Mouse (Mus musculus) urinary bladder, postnatal 14 days (tissue): Measurements from ENCODE around the gene Rprd1b.

Experiments
- DNase-seq: peaks from one replicate; pipeline ENCODE4 v3.0.0; 2021; ENCODE audit warnings: low spot score

The Rprd1b gene

DNA sequence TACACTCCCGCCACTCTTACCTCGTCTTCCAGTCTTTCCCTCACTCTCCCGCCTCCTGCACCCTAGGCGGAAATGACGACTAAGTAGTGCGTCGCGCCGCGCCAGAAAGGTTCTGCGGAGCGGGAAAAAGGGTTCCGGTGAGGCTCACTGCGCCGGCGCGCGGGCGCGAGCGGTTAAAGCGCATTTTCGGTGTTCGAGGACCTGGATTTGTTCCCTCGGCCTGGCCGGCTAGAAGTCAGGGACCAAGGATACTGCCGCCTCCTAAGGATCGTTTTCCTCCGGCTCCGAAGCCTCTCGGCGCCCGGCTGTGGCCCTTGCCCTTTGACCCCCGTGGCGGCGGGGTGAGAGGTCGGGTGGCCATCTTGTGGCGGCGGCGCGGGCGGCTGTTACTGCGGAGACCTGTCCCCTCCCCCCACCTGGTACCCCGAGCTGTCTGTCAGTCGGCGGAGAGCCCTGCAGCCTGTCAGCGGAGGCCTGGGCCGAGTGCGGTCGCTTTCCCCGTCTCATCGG is at the start of gene Rprd1b, which contains the start of gene Tti1:
Gene Rprd1b, plus strand, starts transcription at position 144 of the 510 bp plus-strand sequence.
Gene Tti1, minus strand, starts transcription at position 80 of the 510 bp plus-strand sequence.
- peak; percentile 94 for DNase-seq

DNA sequence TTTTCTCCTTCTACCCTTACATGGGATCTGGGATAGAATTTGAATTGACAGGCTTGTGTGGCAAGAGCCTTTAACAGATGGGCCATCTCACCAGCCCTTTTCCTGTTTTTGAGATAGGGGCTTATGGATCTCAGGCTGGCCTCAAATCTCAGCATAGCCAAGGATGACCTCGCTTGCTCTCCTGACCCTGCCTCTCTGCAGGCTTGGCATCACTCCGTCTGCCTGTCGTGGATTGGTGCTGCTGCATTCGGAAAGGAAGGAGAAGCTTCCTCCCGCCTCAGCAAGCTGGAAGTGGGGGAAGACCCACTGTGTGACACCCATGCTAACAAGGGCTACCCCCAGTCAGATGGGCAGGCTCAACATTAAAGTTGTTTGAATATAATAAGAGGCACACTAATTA is 49.1 kb upstream of the Rprd1b start:
- no peak for DNase-seq

DNA sequence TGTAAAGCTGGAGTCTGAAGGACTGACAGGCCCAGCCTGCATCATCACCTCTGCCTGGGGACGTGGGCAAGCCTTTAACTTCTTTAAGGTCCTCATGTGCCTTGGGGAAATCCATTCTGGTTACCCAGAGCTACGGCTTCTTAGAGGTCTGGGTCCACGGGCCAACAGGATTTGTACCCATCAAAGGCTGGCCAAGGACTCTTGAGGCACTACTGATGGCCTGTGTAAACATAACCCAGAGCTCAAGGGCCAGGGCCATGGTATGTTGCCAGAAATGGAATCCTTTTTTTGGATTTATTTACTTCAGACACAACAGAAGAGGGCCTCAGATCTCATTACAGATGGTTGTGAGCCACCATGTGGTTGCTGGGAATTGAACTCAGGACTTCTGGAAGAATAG is 45.6 kb upstream of the Rprd1b start:
- no peak for DNase-seq

- no peak for DNase-seq
Measured at GRCm38 (mm10) chr2:157983276-157983675, 45.0 kb upstream of the Rprd1b start.

DNA sequence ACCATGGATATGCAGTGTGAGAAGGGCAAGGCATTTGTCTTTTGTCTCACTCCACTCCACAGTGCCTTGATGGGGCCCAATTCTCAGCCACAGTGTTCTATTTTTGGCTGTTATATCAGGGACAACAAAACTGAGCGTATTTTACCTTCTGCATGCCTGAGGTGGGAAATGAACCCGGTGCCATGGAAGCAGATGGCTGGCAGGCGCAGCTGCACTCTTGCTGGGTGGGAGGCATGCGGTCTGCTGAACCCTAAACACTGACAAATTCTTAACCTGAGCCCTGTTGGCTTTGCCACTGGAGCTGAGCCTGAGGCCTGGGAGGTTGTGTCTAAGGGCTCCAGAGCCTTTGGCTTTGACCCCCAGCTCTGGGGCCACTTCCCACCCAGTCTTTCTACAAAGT is 42.7 kb upstream of the Rprd1b start:
- DNase-seq: no peak

DNA sequence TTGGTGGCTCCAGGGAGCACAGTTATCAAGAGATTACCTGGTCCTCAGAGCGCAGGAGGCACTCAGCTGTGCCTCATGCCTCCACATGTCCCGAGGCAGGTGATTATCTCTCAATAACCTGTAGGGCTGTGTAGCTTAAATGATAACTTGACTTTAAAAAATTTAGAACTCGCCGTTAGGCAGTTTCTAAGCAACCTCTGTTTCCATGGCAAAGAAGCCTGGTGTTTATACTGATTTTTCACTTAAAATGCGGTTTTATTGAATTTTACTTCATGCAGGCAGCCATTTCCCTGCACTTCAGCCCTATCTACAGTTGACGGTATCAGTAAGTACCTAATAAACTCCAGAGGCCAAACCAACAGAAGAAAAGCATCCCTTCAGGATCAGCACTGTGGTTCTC is 42.1 kb upstream of the Rprd1b start:
- DNase-seq: no peak

- DNase-seq: no peak
Measured at GRCm38 (mm10) chr2:157988416-157989190, 39.7 kb upstream of the Rprd1b start.

GRCm38 (mm10) chr2:157989946-157990345 is 38.4 kb upstream of the Rprd1b start:
- DNase-seq: no peak

GRCm38 (mm10) chr2:157991026-157991425 is 37.3 kb upstream of the Rprd1b start:
- no peak for DNase-seq

GRCm38 (mm10) chr2:157992501-157992900 is 35.8 kb upstream of the Rprd1b start:
- DNase-seq: no peak

DNA sequence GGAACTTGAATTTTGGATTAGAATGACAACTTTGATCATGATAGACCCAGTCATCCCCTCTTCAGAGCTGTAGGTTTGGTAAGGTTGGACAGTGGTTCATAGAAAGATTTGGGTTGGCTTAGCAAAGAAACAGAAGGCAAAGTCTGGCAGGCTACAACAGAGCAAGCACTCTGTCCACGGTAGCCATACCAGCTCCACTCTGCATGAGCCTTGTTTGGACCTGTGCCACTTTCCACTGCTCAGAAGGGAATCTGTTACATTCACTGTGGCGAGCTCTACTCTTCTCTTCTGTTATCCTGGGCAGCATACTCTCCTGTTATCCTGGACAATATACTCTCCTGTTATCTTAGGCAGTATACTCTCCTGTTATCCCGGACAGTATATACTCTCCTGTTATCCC is 29.5 kb upstream of the Rprd1b start:
- no peak for DNase-seq

- DNase-seq: no peak
Measured at GRCm38 (mm10) chr2:158004620-158005019, 23.7 kb upstream of the Rprd1b start.

GRCm38 (mm10) chr2:158005641-158006040 is 22.7 kb upstream of the Rprd1b start:
- no peak for DNase-seq

DNA sequence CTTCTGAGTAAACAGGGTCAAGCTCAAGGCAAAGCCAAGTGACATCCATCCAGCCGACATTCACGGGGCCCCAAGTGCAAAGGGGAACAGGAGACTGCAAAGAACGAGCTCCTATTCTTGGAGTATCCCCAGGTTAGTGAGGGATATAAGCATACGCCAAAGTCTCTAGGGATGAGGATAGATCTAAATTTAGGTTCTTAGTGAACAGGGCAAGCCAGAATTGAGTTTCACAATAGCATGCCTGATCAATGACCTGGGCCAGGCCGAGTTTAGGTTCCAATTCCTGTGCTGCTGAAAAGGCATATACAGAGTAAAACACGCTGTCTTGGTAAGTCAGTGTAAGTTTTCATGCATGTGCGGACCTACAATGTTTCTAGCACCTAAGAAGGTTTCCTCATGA is 18.9 kb upstream of the Rprd1b start:
- no peak for DNase-seq

GRCm38 (mm10) chr2:158012608-158013007 is 15.7 kb upstream of the Rprd1b start:
- no peak for DNase-seq

DNA sequence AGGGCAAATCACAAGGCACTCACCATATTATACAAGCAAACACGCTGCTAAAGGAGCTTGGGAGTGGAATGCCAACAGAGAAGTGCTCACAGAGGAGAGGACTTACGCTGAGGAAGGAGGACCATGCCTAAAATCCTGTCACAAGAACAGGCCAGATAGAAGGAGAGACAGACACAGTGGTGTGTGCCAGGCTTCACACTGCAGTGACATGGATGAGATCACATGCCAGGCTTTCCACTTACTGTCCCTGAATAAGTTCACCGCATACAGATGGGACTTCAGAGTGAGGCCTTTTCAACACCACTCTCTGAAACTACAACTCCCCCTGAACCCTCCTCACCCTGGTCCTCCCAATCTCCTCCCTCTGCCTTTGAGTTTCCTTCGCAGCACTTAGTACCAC is 11.0 kb upstream of the Rprd1b start:
- no peak for DNase-seq

- no peak for DNase-seq
Measured at GRCm38 (mm10) chr2:158027855-158028353, 393 bp upstream of the Rprd1b start.

GRCm38 (mm10) chr2:158030007-158030406 is 1.7 kb downstream of the Rprd1b start:
- no peak for DNase-seq

DNA sequence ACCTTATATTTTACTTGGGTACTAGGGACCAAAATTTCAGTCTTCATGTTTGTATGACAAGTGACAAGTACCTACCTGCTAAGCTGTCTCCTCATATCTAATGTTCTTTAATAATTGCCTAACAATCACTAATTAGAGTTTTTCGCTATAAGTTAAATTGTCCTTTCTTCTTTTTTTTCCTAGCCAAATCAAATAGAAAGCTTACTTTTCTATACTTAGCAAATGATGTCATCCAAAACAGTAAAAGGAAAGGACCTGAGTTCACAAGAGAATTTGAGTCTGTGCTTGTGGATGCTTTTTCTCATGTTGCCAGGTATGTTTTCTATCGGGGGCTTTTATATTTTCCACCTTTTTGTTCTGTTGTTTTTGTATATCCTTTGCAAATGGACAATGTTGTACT is 7.5 kb downstream of the Rprd1b start:
- no peak for DNase-seq

DNA sequence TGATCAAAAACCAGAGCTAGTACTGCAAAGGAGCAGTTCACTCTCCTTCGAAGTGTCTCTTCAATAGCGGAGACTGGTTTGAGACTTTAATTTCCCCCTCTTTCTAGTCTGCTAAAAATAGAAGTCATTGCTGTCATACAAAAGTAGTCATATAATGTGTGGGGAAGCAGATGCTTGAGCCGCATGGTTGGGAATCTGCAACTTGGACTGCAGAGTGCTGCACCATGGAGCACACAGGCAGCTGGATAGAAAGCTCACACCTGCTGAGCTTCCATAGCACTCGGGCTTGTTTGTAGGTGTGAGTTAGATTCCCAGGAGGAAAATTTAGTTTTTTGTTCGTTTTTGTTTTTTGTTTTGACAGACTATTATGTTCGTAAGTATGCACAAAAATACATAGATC is 8.1 kb downstream of the Rprd1b start:
- no peak for DNase-seq

DNA sequence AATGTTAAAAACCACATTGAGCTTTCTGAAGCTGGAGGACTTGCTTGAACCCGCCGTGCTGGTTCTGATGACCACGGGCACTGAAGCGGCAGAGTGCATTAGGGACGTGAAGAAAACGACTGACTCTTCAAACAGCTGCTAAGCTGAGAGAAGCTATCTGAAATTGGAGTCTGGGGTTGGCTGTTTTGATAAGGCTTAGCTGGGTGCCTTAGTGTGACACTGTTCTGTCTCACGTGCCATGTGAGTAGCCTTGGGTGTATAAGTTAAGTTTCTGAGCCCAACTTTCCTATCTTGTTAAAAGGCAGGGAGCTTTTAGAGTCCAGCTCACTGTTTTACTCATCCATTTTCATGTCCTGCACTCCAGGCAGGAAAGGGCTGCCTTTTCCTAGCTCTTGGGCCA is 8.7 kb downstream of the Rprd1b start:
- DNase-seq: no peak

DNA sequence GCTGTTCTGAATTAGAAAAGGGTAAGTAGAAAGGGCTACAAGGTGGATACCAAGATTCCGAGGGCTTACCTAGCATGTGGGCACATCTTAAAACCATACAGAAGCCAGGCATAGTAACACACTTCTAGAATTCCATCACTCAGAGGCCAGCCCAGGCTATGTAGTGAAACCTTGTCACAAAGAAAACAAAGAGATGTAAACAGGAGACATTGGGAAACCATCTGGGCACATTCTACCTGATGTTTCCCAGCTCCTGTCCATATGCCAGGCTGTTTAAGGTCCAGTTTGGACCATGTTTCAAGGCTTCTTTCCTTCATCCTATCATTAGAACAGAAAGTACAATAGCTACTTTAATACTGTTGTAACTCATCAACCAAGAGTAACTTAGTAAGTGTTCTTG is 9.3 kb downstream of the Rprd1b start:
- no peak for DNase-seq

DNA sequence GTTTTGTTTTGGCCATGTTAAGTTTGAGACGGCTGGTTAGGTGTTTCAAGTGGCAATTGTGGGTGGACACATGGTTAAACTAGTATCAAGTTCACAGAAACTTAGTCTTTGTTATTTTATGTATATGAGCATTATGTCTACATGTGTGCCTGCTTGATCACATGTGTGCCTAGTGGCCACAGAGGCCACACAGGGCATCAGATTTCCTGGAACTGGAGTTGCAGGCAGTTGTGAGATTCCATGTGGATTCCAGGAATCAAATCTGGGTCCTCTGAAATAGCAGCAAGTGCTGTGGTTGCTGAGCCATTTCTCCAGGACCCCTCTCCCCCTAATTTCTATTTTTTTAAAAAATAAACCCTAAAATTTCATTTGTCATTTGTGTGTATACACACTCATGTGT is 11.4 kb downstream of the Rprd1b start:
- DNase-seq: no peak

DNA sequence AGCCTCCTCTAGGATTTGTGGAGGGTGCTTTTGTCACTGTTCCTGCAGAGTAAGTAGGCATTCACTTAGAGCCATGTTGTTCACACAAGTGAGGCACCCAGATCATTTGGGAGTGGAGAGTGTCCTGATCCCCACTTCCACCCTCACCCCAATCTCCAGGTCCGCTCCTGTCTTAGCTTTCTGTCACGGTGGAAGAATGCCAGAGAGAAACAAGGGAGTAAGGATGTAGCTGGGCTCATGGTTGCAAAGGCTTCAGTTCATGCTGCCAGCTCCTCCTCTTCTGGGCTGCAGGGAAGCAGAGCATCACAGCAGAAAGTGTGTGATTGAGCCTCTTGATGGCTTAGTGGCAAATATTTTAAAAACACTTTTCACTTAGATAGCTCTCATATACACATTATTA is 12.1 kb downstream of the Rprd1b start:
- no peak for DNase-seq
